Mouse (Mus musculus): ENCODE data around the gene Arl10. TPM values are rescaled to one million over a fixed set of nuclear protein-coding genes. Genes with fewer than 3 reads are reported as not detected.

The Arl10 gene
- total and polyA plus RNA-seq, 3 experiments, result 5.1 to 10.9 TPM; not detected in 1

DNA sequence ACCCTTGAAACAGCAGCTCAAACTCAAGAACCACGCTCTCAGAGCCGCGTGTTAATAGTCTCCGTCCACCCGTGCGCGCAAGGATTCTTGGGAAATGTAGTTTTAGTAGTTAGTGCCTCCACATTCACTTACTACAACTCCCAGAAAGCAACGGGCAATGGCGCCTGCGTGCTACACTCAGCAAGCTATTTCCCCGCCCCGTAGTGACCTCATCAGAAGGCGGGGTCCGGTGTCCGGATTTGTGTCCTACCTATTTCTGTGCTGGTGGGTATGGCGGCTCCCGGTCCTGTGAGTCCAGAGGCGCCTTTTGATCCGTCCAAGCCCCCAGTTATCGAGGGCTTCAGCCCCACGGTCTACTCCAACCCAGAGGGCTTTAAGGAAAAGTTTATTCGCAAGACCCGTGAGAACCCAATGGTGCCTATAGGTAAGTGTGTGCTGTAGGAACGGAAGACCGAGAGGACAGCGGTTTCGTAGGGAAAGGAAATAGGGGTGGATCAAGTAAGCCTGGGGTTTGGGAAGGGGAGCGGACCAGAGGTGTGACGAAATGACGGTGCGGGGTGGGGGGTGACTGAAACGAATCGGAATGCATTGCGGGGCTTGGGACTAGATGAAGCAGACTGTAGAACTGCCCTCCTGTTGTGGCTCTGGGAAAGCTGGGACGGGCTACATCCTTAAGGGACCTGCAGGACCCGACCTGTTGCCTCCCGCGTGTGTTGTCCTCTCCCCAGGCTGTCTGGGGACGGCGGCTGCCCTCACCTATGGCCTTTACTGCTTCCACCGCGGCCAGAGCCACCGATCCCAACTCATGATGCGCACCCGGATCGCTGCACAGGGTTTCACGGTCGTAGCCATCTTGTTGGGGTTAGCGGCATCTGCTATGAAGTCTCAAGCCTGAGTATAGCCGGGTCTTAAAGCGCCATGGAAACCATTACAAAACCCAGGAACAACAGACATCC, 15.5 kb downstream of the Arl10 start, which contains the start of the genes Nop16 and Higd2a:
Nop16 (minus strand) TSS at position 95 of the 956 bp plus-strand sequence.
Higd2a (plus strand) TSS at position 212 of the 956 bp plus-strand sequence.
- peak; percentile 6; the same call in 1 of the 2 replicates for TF ChIP-seq USF1 (IDR thresholded peaks at IDR 0.05; ENCODE audit: low read depth, low read length)
- peak; percentile 99 for TF ChIP-seq MXI1 (IDR thresholded peaks at IDR 0.05; ENCODE audit: low read depth, low read length)
- peak; percentile 63 for TF ChIP-seq ELF1 (IDR thresholded peaks at IDR 0.05; ENCODE audit: low read depth, low read length)
- TF ChIP-seq KAT2A (conservative IDR thresholded peaks at IDR 0.05; ENCODE audit: low read depth, low read length), result peak; percentile 85
- peak; percentile 57 for TF ChIP-seq TCF12 (IDR thresholded peaks at IDR 0.05; ENCODE audit: low read depth, low read length)
- peak; percentile 92 for TF ChIP-seq MAX (IDR thresholded peaks at IDR 0.05; ENCODE audit: low read length)
- TF ChIP-seq ZMIZ1 (IDR thresholded peaks at IDR 0.05; ENCODE audit: low read depth, low read length), result 0 out of 2 replicates have a peak, but pooled peaks have one; percentile 48
- TF ChIP-seq MEF2A (IDR thresholded peaks at IDR 0.05; ENCODE audit: extremely low read depth, insufficient replicate concordance, low read depth, low read length, poor library complexity, severe bottlenecking), result peak; percentile 49; the same call in 1 of the 2 replicates
- TF ChIP-seq MYC (IDR thresholded peaks at IDR 0.05; ENCODE audit: low read depth, low read length), result peak; percentile 99
- TF ChIP-seq TBP (IDR thresholded peaks at IDR 0.05; ENCODE audit: low read depth, low read length), result peak; percentile 60
- peak; percentile 77 for TF ChIP-seq NRF1 (IDR thresholded peaks at IDR 0.05; ENCODE audit: insufficient read depth, low read depth, low read length, poor library complexity, severe bottlenecking)
- peak; percentile 95 for TF ChIP-seq SIN3A (IDR thresholded peaks at IDR 0.05; ENCODE audit: low read length)
- TF ChIP-seq EP300 (IDR thresholded peaks at IDR 0.05; ENCODE audit: low read depth in 1 of 2, low read length in 2 of 2), result 0 out of 4 replicates have a peak, but pooled peaks of 1 of the 2 experiments have one; percentile 8
- TF ChIP-seq MAZ (IDR thresholded peaks at IDR 0.05; ENCODE audit: low read depth, low read length), result peak; percentile 65
- no peak; the same call in 1 of the 2 replicates for TF ChIP-seq ZKSCAN1 (IDR thresholded peaks at IDR 0.05; ENCODE audit: low read depth, low read length)
- TF ChIP-seq GATA1 (IDR thresholded peaks at IDR 0.05; ENCODE audit: low read depth, low read length), result no peak
- TF ChIP-seq POLR2AphosphoS2 (IDR thresholded peaks at IDR 0.05; ENCODE audit: low read length), result peak; percentile 95
- peak; percentile 91 for TF ChIP-seq NELFE (IDR thresholded peaks at IDR 0.05; ENCODE audit: low read depth, low read length)
- no peak for TF ChIP-seq USF2 (IDR thresholded peaks at IDR 0.05; ENCODE audit: borderline replicate concordance in 1 of 2, insufficient read depth in 1 of 2, low read depth in 1 of 2, low read length in 2 of 2)
- TF ChIP-seq BHLHE40 (IDR thresholded peaks at IDR 0.05; ENCODE audit: borderline replicate concordance, low read depth, low read length), result no peak
- TF ChIP-seq POLR2A (IDR thresholded peaks at IDR 0.05; ENCODE audit: control insufficient read depth in 1 of 2, insufficient read depth in 1 of 2, low read depth in 1 of 2, low read length in 2 of 2, poor library complexity in 1 of 2), result peak; percentile 76 to 86
- TF ChIP-seq HCFC1 (IDR thresholded peaks at IDR 0.05; ENCODE audit: low read depth, low read length), result peak; percentile 94
- TF ChIP-seq ETS1 (IDR thresholded peaks at IDR 0.05; ENCODE audit: low read depth, low read length), result peak; percentile 30; the same call in 1 of the 2 replicates
- TF ChIP-seq SMC3 (IDR thresholded peaks at IDR 0.05; ENCODE audit: low read depth, low read length), result no peak
- H3K9me3 ChIP-seq (replicated peaks; ENCODE audit: insufficient read depth, low read length), result no peaks in the 10 kb centered on the region
- peaks cover 2 to 15% of the 10 kb centered on the region in 2 experiments; a peak in 3 of 4 replicates for H3K4me1 ChIP-seq (ENCODE audit: control insufficient read depth in 1 of 2, insufficient read depth in 2 of 2, low read length in 2 of 2)
- H3K27me3 ChIP-seq (ENCODE audit: control insufficient read depth in 1 of 2, insufficient read depth in 2 of 2, low read length in 2 of 2), result no peaks in the 10 kb centered on the region
- H3K79me2 ChIP-seq (ENCODE audit: control insufficient read depth, insufficient read depth, low read length, poor library complexity), result peaks cover 30% of the 10 kb centered on the region
- H3K36me3 ChIP-seq (ENCODE audit: control insufficient read depth in 1 of 2, insufficient read depth in 2 of 2, low read length in 2 of 2), result peaks cover 10 to 12% of the 10 kb centered on the region in 2 experiments
- DNase-seq (ENCODE audit: low read depth, low spot score), result peak; percentile 99
- H3K4me3 ChIP-seq (ENCODE audit: control insufficient read depth in 1 of 2, insufficient read depth in 1 of 2, low read depth in 2 of 2, low read length in 2 of 2), result peak within 1 kb of the TSS; percentile 86 to 87
- H3K27ac ChIP-seq (ENCODE audit: control insufficient read depth, low read depth, low read length), result peak within 1 kb of the TSS; percentile 79
- peak within 1 kb of the TSS; percentile 76 for H3K9ac ChIP-seq (ENCODE audit: control insufficient read depth, low read depth, low read length, poor library complexity, severe bottlenecking)
